Mouse (Mus musculus) heart, embryonic 15.5 days (tissue): Measurements from ENCODE around the gene Crtc1. TPM values are rescaled to one million over a fixed set of nuclear protein-coding genes. Genes with fewer than 3 reads are reported as not detected.

Source experiments
- ATAC-seq: fragments of 200-750 bp; cut with Nextera tagmentation; replicated peaks from 2 replicates; pipeline ENCODE4 v1.8.0; 2017; ENCODE audit warnings: low read depth, moderate TSS enrichment; ENCODE audit not compliant: insufficient number of reproducible peaks, insufficient read depth, low FRiP score
- H3K27ac ChIP-seq: fragments of 300-500 bp; sonication (generic); 2 replicates; pipeline ENCODE4 v1.5.1; 2015; ENCODE audit warnings: mild to moderate bottlenecking, inconsistent platforms
- H3K27me3 ChIP-seq: fragments of 300-500 bp; sonication (generic); 2 replicates; pipeline ENCODE4 v1.6.1; 2015; ENCODE audit warnings: inconsistent platforms
- H3K36me3 ChIP-seq: fragments of 300-500 bp; sonication (generic); 2 replicates; pipeline ENCODE4 v1.6.1; 2015; ENCODE audit warnings: mild to moderate bottlenecking, inconsistent platforms
- H3K4me1 ChIP-seq: fragments of 300-500 bp; sonication (generic); replicated peaks from 2 replicates; pipeline ENCODE4 v1.6.1; 2015; ENCODE audit warnings: inconsistent platforms
- H3K4me2 ChIP-seq: fragments of 300-500 bp; sonication (generic); 2 replicates; pipeline ENCODE4 v1.6.1; 2015; ENCODE audit warnings: inconsistent platforms, mild to moderate bottlenecking, moderate library complexity
- H3K4me3 ChIP-seq: fragments of 300-500 bp; sonication (generic); 2 replicates; pipeline ENCODE4 v1.5.1; 2015; ENCODE audit warnings: mild to moderate bottlenecking, inconsistent platforms
- H3K9ac ChIP-seq: fragments of 300-500 bp; sonication (generic); 2 replicates; pipeline ENCODE4 v1.6.1; 2015; ENCODE audit warnings: mild to moderate bottlenecking, inconsistent platforms
- H3K9me3 ChIP-seq: fragments of 300-500 bp; sonication (generic); replicated peaks from 2 replicates; pipeline ENCODE4 v1.6.1; 2016; ENCODE audit warnings: inconsistent platforms
- WGBS: fragments of 180-500 bp; shearing (Covaris S2); methylation state at CpG from one replicate; pipeline ENCODE4 v1.1.7; 2015; ENCODE audit warnings: mixed read lengths; 5-methylcytosine and 5-hydroxymethylcytosine counted together
- polyA plus RNA-seq: library from polyadenylated mRNA; unstranded; fragments of >200 nt; fragmentation: Nextera tagmentation; extraction: Ambion mirVana; gene quantifications from 2 replicates; pipeline ENCODE4 v1.2.1, GENCODE M21; 2015

Gene Crtc1
- polyA plus RNA-seq, 1 experiment from 2014 or later: 8.7 TPM

GRCm38 (mm10) chr8:70359411-70359810 lies 80.0 kb downstream of the Crtc1 start:
- Histone ChIP-seq H3K4me2 (no peak overlapping the region), H3K9ac (no peak overlapping the region), H3K9me3 (no peaks in the 10 kb centered on the region), H3K27me3 (no peaks in the 10 kb centered on the region), H3K4me1 (peaks cover 13% of the 10 kb centered on the region), H3K4me3 (no peak overlapping the region), H3K36me3 (no peaks in the 10 kb centered on the region), H3K27ac (no peak overlapping the region)
- WGBS: 11% methylated on average over 3 of the region's 3 CpGs
- ATAC-seq: no peak; the same call in 1 of the 2 replicates

GRCm38 (mm10) chr8:70356111-70356510 lies 83.3 kb downstream of the Crtc1 start:
- no peak for ATAC-seq
- Histone ChIP-seq H3K9ac (no peak overlapping the region), H3K27me3 (no peaks in the 10 kb centered on the region), H3K4me1 (peaks cover 30% of the 10 kb centered on the region), H3K4me2 (no peak overlapping the region), H3K9me3 (no peaks in the 10 kb centered on the region), H3K36me3 (no peaks in the 10 kb centered on the region), H3K4me3 (no peak overlapping the region), H3K27ac (no peak overlapping the region)
- 82% methylated on average over 1 of the region's 1 CpGs for WGBS

- H3K4me1 ChIP-seq: peaks cover 40% of the 10 kb centered on the region
- 60% methylated on average over 4 of the region's 4 CpGs for WGBS
- peak overlapping the region; percentile 57 for H3K9ac ChIP-seq
- peak overlapping the region; percentile 75 for H3K4me2 ChIP-seq
- H3K36me3 ChIP-seq: no peaks in the 10 kb centered on the region
- no peaks in the 10 kb centered on the region for H3K27me3 ChIP-seq
- H3K27ac ChIP-seq: peak overlapping the region; percentile 77
- H3K9me3 ChIP-seq: no peaks in the 10 kb centered on the region
- H3K4me3 ChIP-seq: peak overlapping the region; percentile 87
- ATAC-seq: no peak
Measured at GRCm38 (mm10) chr8:70354004-70354403, 85.4 kb downstream of the Crtc1 start.

GRCm38 (mm10) chr8:70353194-70353817 lies 86.1 kb downstream of the Crtc1 start, which contains the start of gene Upf1:
Upf1 (minus strand) TSS chr8:70353278.
- Histone ChIP-seq H3K4me2 (peak within 1 kb of the TSS; percentile 75), H3K27ac (peak within 1 kb of the TSS; percentile 84), H3K4me1 (peaks cover 46% of the 10 kb centered on the region), H3K9me3 (no peaks in the 10 kb centered on the region), H3K27me3 (no peaks in the 10 kb centered on the region), H3K9ac (peak within 1 kb of the TSS; percentile 93), H3K36me3 (no peaks in the 10 kb centered on the region), H3K4me3 (peak within 1 kb of the TSS; percentile 87)
- ATAC-seq: peak; percentile 92
- under 1% methylated on average over 63 of the region's 69 CpGs for WGBS

GRCm38 (mm10) chr8:70352657-70353151 lies 86.7 kb downstream of the Crtc1 start:
- H3K9ac ChIP-seq: peak overlapping the region; percentile 93
- H3K27me3 ChIP-seq: no peaks in the 10 kb centered on the region
- H3K36me3 ChIP-seq: no peaks in the 10 kb centered on the region
- H3K4me2 ChIP-seq: peak overlapping the region; percentile 75
- peaks cover 51% of the 10 kb centered on the region for H3K4me1 ChIP-seq
- peak; percentile 38 for ATAC-seq
- under 1% methylated on average over 64 of the region's 64 CpGs for WGBS
- H3K27ac ChIP-seq: peak overlapping the region; percentile 84
- H3K9me3 ChIP-seq: no peaks in the 10 kb centered on the region
- H3K4me3 ChIP-seq: peak overlapping the region; percentile 87

- Histone ChIP-seq H3K36me3 (no peaks in the 10 kb centered on the region), H3K4me2 (peak overlapping the region; percentile 75), H3K9me3 (no peaks in the 10 kb centered on the region), H3K27ac (0 out of 2 replicates have a peak overlapping the region, but pooled peaks have one; percentile 84), H3K9ac (peak overlapping the region; percentile 93), H3K4me3 (peak overlapping the region; percentile 87), H3K27me3 (no peaks in the 10 kb centered on the region), H3K4me1 (peaks cover 51% of the 10 kb centered on the region)
- no peak for ATAC-seq
- 17% methylated on average over 3 of the region's 3 CpGs for WGBS
Measured at GRCm38 (mm10) chr8:70352000-70352384, 87.4 kb downstream of the Crtc1 start.

- 50% methylated on average over 15 of the region's 15 CpGs for WGBS
- Histone ChIP-seq H3K9me3 (no peaks in the 10 kb centered on the region), H3K4me1 (peaks cover 51% of the 10 kb centered on the region), H3K9ac (peak overlapping the region; percentile 93), H3K4me2 (peak overlapping the region; percentile 75), H3K4me3 (peak overlapping the region; percentile 87), H3K27ac (no peak overlapping the region), H3K27me3 (no peaks in the 10 kb centered on the region), H3K36me3 (no peaks in the 10 kb centered on the region)
- ATAC-seq: no peak
Measured at GRCm38 (mm10) chr8:70351035-70351999, 88.1 kb downstream of the Crtc1 start.

GRCm38 (mm10) chr8:70347860-70348420 lies 91.4 kb downstream of the Crtc1 start:
- ATAC-seq: no peak
- WGBS: 75% methylated on average over 1 of the region's 1 CpGs
- H3K36me3 ChIP-seq: peaks cover 12% of the 10 kb centered on the region
- no peak overlapping the region for H3K9ac ChIP-seq
- H3K27ac ChIP-seq: no peak overlapping the region
- H3K4me3 ChIP-seq: no peak overlapping the region
- H3K4me2 ChIP-seq: no peak overlapping the region
- H3K4me1 ChIP-seq: peaks cover 45% of the 10 kb centered on the region
- H3K9me3 ChIP-seq: no peaks in the 10 kb centered on the region
- no peaks in the 10 kb centered on the region for H3K27me3 ChIP-seq

- Histone ChIP-seq H3K4me2 (no peak overlapping the region), H3K36me3 (peaks cover 17% of the 10 kb centered on the region), H3K27me3 (no peaks in the 10 kb centered on the region), H3K4me3 (no peak overlapping the region), H3K9ac (no peak overlapping the region), H3K4me1 (peaks cover 45% of the 10 kb centered on the region), H3K9me3 (no peaks in the 10 kb centered on the region), H3K27ac (no peak overlapping the region)
- ATAC-seq: no peak
- WGBS: 86% methylated on average over 4 of the region's 4 CpGs
Measured at GRCm38 (mm10) chr8:70347443-70347842, 91.9 kb downstream of the Crtc1 start.

GRCm38 (mm10) chr8:70344279-70344678 lies 95.1 kb downstream of the Crtc1 start:
- Histone ChIP-seq H3K4me2 (no peak overlapping the region), H3K9ac (no peak overlapping the region), H3K36me3 (peaks cover 42% of the 10 kb centered on the region), H3K27ac (no peak overlapping the region), H3K9me3 (no peaks in the 10 kb centered on the region), H3K4me1 (peaks cover 15% of the 10 kb centered on the region), H3K4me3 (no peak overlapping the region), H3K27me3 (no peaks in the 10 kb centered on the region)
- 80% methylated on average over 2 of the region's 2 CpGs for WGBS
- no peak for ATAC-seq

- 59% methylated on average over 6 of the region's 6 CpGs for WGBS
- no peak for ATAC-seq
- H3K9ac ChIP-seq: no peak overlapping the region
Measured at GRCm38 (mm10) chr8:70343696-70344095, 95.7 kb downstream of the Crtc1 start.

More at GRCm38 (mm10) chr8:70343696-70344095, 95.7 kb downstream of the Crtc1 start:
- H3K36me3 ChIP-seq: peaks cover 48% of the 10 kb centered on the region
- no peaks in the 10 kb centered on the region for H3K27me3 ChIP-seq
- H3K4me2 ChIP-seq: no peak overlapping the region
- H3K9me3 ChIP-seq: no peaks in the 10 kb centered on the region
- H3K27ac ChIP-seq: no peak overlapping the region
- no peak overlapping the region for H3K4me3 ChIP-seq
- peaks cover 10% of the 10 kb centered on the region for H3K4me1 ChIP-seq
